ENCODE assay signal across 8 mouse cellular contexts in genomic region chr19:28974862-28975611, GRCm38 (mm10). TPM values are rescaled to one million over a fixed set of nuclear protein-coding genes. Genes with fewer than 3 reads are reported as not detected.
DNase-seq lines count a peak whose midpoint lies in the region; ATAC-seq and TF ChIP-seq lines count a peak whose summit lies in the region.

No protein-coding gene starts in this region.

- DNase-seq in ES-CJ7 (ENCODE audit: low read depth, low spot score), result peak; percentile 84
- DNase-seq in cerebellum, adult 18-20 months, result peak; percentile 74
- peak; percentile 64 for DNase-seq in forebrain, postnatal 0 days
- peak; percentile 84 for DNase-seq in heart, postnatal 4 days
- DNase-seq in layer of hippocampus, adult 2 months (ENCODE audit: low spot score in 2 of 2), result peak; percentile 73 to 81
- DNase-seq in lung, adult 2 months, result peak; percentile 83
- DNase-seq in thymus, adult 2 months, result peak; percentile 81

- H3K4me1 ChIP-seq in forebrain, postnatal 0 days (ENCODE audit: insufficient read depth), result no peaks in the 10 kb centered on the region
- peaks cover 5% of the 10 kb centered on the region; the same call in 1 of the 2 replicates for H3K4me1 ChIP-seq in lung, adult 2 months (ENCODE audit: control insufficient read depth, insufficient read depth, low read length)
- H3K4me1 ChIP-seq in olfactory bulb, adult 2 months (ENCODE audit: control insufficient read depth, insufficient read depth, low read length), result peaks cover 7% of the 10 kb centered on the region
- H3K4me1 ChIP-seq in thymus, adult 2 months (replicated peaks; ENCODE audit: control insufficient read depth, insufficient read depth, low read length), result no peaks in the 10 kb centered on the region

- H3K36me3 ChIP-seq in forebrain, postnatal 0 days (ENCODE audit: insufficient read depth), result no peaks in the 10 kb centered on the region
- H3K36me3 ChIP-seq in thymus, adult 2 months (ENCODE audit: control insufficient read depth, insufficient read depth, low read length), result no peaks in the 10 kb centered on the region

- TF ChIP-seq CTCF in forebrain, postnatal 0 days (IDR thresholded peaks at IDR 0.05; ENCODE audit: low read depth), result peak; percentile 77
- peak; percentile 94 for TF ChIP-seq CTCF in layer of hippocampus, adult 2 months (conservative IDR thresholded peaks at IDR 0.05)
- peak; percentile 85 for TF ChIP-seq CTCF in lung, adult 2 months (IDR thresholded peaks at IDR 0.05; ENCODE audit: insufficient read depth, low read length)
- peak; percentile 82 for TF ChIP-seq CTCF in olfactory bulb, adult 2 months (IDR thresholded peaks at IDR 0.05; ENCODE audit: insufficient read depth, low read depth, low read length)
- peak; percentile 90 for TF ChIP-seq CTCF in thymus, adult 2 months (IDR thresholded peaks at IDR 0.05; ENCODE audit: borderline replicate concordance, control insufficient read depth, extremely low read depth, insufficient read depth, low read length, poor library complexity)

- H3K27me3 ChIP-seq in forebrain, postnatal 0 days (ENCODE audit: insufficient read depth, low read length), result no peaks in the 10 kb centered on the region
- H3K27me3 ChIP-seq in thymus, adult 2 months (ENCODE audit: control insufficient read depth, insufficient read depth, low read length), result no peaks in the 10 kb centered on the region

- WGBS in forebrain, postnatal 0 days, result 15% methylated on average over 35 of the region's 35 CpGs
- 17% methylated on average over 35 of the region's 35 CpGs for WGBS in lung, adult 2 months
- WGBS in olfactory bulb, adult 2 months, result 14% methylated on average over 35 of the region's 35 CpGs
- 37% methylated on average over 35 of the region's 35 CpGs for WGBS in thymus, adult 2 months

- H3K27ac ChIP-seq in forebrain, postnatal 0 days (ENCODE audit: low read depth, low read length), result no peak overlapping the region
- peak overlapping the region; percentile 62 for H3K27ac ChIP-seq in layer of hippocampus, adult 2 months
- no peak overlapping the region for H3K27ac ChIP-seq in olfactory bulb, adult 2 months (ENCODE audit: insufficient read depth, low read depth, low read length)
- no peak overlapping the region for H3K27ac ChIP-seq in thymus, adult 2 months (ENCODE audit: control insufficient read depth, insufficient read depth, low read length)

- peak overlapping the region; percentile 40; the same call in 1 of the 2 replicates for H3K9ac ChIP-seq in forebrain, postnatal 0 days

- H3K4me3 ChIP-seq in forebrain, postnatal 0 days (ENCODE audit: low read depth, low read length), result peak overlapping the region; percentile 32
- peak overlapping the region; percentile 63 for H3K4me3 ChIP-seq in layer of hippocampus, adult 2 months
- H3K4me3 ChIP-seq in lung, adult 2 months (replicated peaks; ENCODE audit: extremely low read depth, low read depth, low read length), result peak overlapping the region; percentile 60
- H3K4me3 ChIP-seq in olfactory bulb, adult 2 months (ENCODE audit: insufficient read depth, low read depth, low read length), result peak overlapping the region; percentile 55
- H3K4me3 ChIP-seq in thymus, adult 2 months (ENCODE audit: control insufficient read depth, insufficient read depth, low read length), result no peak overlapping the region

- TF ChIP-seq POLR2A in lung, adult 2 months (IDR thresholded peaks at IDR 0.05; ENCODE audit: borderline replicate concordance, extremely low read depth, low read depth, low read length), result no peak
- TF ChIP-seq POLR2A in olfactory bulb, adult 2 months (IDR thresholded peaks at IDR 0.05; ENCODE audit: insufficient read depth, low read depth, low read length), result no peak
- TF ChIP-seq POLR2A in thymus, adult 2 months (IDR thresholded peaks at IDR 0.05; ENCODE audit: control insufficient read depth, extremely low read depth, insufficient read depth, low read length, poor library complexity), result no peak

- ATAC-seq in forebrain, postnatal 0 days, result peak; percentile 79

- no peaks in the 10 kb centered on the region for H3K9me3 ChIP-seq in forebrain, postnatal 0 days (ENCODE audit: low read length)

- peak overlapping the region; percentile 74 for H3K4me2 ChIP-seq in forebrain, postnatal 0 days (ENCODE audit: low read depth)

RNA-seq across cellular contexts. Expression of gene 4430402I18Rik, which starts 7.4 kb away (rescaled TPM):
- total RNA-seq in forebrain, postnatal 0 days (2014; rRNA removed), result 1.9 and 2.1 TPM in 2 replicates
- 4.1 and 4.7 TPM in 2 replicates for polyA plus RNA-seq in forebrain, postnatal 0 days (2015; fragmentation: Nextera tagmentation; extraction: Ambion mirVana)
- total RNA-seq in heart, postnatal 4 days (2021), result 10 to 100 TPM; 16.1 to 19.5 TPM
- 1 to 10 TPM; 7.4 to 9.2 TPM for total RNA-seq in layer of hippocampus, adult 2 months (2021)
- polyA plus RNA-seq in lung, adult 2 months (2012; rRNA removed), result 2.0 and 3.6 TPM in 2 replicates
- polyA plus RNA-seq in olfactory bulb, adult 2 months (2012; ENCODE audit: insufficient read depth, insufficient read length, low replicate concordance, missing spikeins), result not detected in 2 replicates
- 0.78 and 1.5 TPM in 2 replicates for polyA plus RNA-seq in thymus, adult 2 months (2012; rRNA removed)

RNA-seq across cellular contexts. Expression of gene Plpp6, which starts 11.3 kb away (rescaled TPM):
- total RNA-seq in forebrain, postnatal 0 days (2014; rRNA removed), result 17.6 and 22.6 TPM in 2 replicates
- polyA plus RNA-seq in forebrain, postnatal 0 days (2015; fragmentation: Nextera tagmentation; extraction: Ambion mirVana), result 13.2 and 17.8 TPM in 2 replicates
- 1 to 10 TPM; 6.6 to 7.0 TPM for total RNA-seq in heart, postnatal 4 days (2021)
- 10 to 100 TPM; 51.2 to 52.4 TPM for total RNA-seq in layer of hippocampus, adult 2 months (2021)
- 13.6 and 15.9 TPM in 2 replicates for polyA plus RNA-seq in lung, adult 2 months (2012; rRNA removed)
- polyA plus RNA-seq in olfactory bulb, adult 2 months (2012; ENCODE audit: insufficient read depth, insufficient read length, low replicate concordance, missing spikeins), result not detected in 2 replicates
- polyA plus RNA-seq in thymus, adult 2 months (2012; rRNA removed), result 12.0 and 18.4 TPM in 2 replicates

RNA-seq across cellular contexts. Expression of gene Cdc37l1, which starts 15.1 kb away (rescaled TPM):
- total RNA-seq in forebrain, postnatal 0 days (2014; rRNA removed), result 57.8 and 78.9 TPM in 2 replicates
- 23.8 and 30.7 TPM in 2 replicates for polyA plus RNA-seq in forebrain, postnatal 0 days (2015; fragmentation: Nextera tagmentation; extraction: Ambion mirVana)
- 10 to 100 TPM; 61.7 to 67.8 TPM for total RNA-seq in heart, postnatal 4 days (2021)
- 100 to 1,000 TPM; 105 to 114 TPM for total RNA-seq in layer of hippocampus, adult 2 months (2021)
- 9.2 and 14.8 TPM in 2 replicates for polyA plus RNA-seq in lung, adult 2 months (2012; rRNA removed)
- polyA plus RNA-seq in olfactory bulb, adult 2 months (2012; ENCODE audit: insufficient read depth, insufficient read length, low replicate concordance, missing spikeins), result 483 TPM in 1 of 2 replicates, not detected in the other
- 21.4 and 26.0 TPM in 2 replicates for polyA plus RNA-seq in thymus, adult 2 months (2012; rRNA removed)

Comparison
In these comparisons a context has a peak if more than half of its experiments do, and no peak if none do; other contexts are left out.
1. RNA of gene Plpp6, which starts 11.3 kb away (polyA plus RNA-seq): 13.2 to 17.8 TPM in forebrain, postnatal 0 days, 13.6 to 15.9 TPM in lung, adult 2 months and 12.0 to 18.4 TPM in thymus, adult 2 months; not detected in olfactory bulb, adult 2 months; every median in the first group is over 10 times any median in the second.
2. Peak in every context shown above with its lines, with median percentiles within 50 percentile points of each other: DNase-seq and CTCF ChIP-seq.